Mouse (Mus musculus) midbrain, embryonic 15.5 days (tissue): Measurements from ENCODE around the gene Actn2. TPM values are rescaled to one million over a fixed set of nuclear protein-coding genes. Genes with fewer than 3 reads are reported as not detected.

ENCODE experiments used
- ATAC-seq: fragments of 200-750 bp; cut with Nextera tagmentation; replicated peaks from 2 replicates; pipeline ENCODE4 v1.8.0; 2017; ENCODE audit warnings: moderate TSS enrichment
- H3K27ac ChIP-seq: fragments of 300-500 bp; sonication (generic); 2 replicates; pipeline ENCODE4 v1.5.1; 2015; ENCODE audit warnings: mild to moderate bottlenecking, inconsistent platforms
- H3K27me3 ChIP-seq: fragments of 300-500 bp; sonication (generic); replicated peaks from 2 replicates; pipeline ENCODE4 v1.6.1; 2015; ENCODE audit warnings: inconsistent platforms
- H3K36me3 ChIP-seq: fragments of 300-500 bp; sonication (generic); replicated peaks from 2 replicates; pipeline ENCODE4 v1.6.1; 2015; ENCODE audit warnings: inconsistent platforms
- H3K4me1 ChIP-seq: fragments of 300-500 bp; sonication (generic); 2 replicates; pipeline ENCODE4 v1.6.1; 2015; ENCODE audit warnings: inconsistent platforms
- H3K4me2 ChIP-seq: fragments of 300-500 bp; sonication (generic); 2 replicates; pipeline ENCODE4 v1.6.1; 2015; ENCODE audit warnings: inconsistent platforms, mild to moderate bottlenecking, moderate library complexity
- H3K4me3 ChIP-seq: fragments of 300-500 bp; sonication (generic); 2 replicates; pipeline ENCODE4 v1.5.1; 2015; ENCODE audit warnings: mild to moderate bottlenecking, inconsistent platforms
- H3K9ac ChIP-seq: fragments of 300-500 bp; sonication (generic); 2 replicates; pipeline ENCODE4 v1.6.1; 2015; ENCODE audit warnings: mild to moderate bottlenecking, inconsistent platforms
- H3K9me3 ChIP-seq: fragments of 300-500 bp; sonication (generic); 2 replicates; pipeline ENCODE4 v1.6.1; 2016; ENCODE audit warnings: inconsistent platforms
- WGBS: fragments of 180-500 bp; shearing (Covaris S2); methylation state at CpG from one replicate; pipeline ENCODE4 v1.1.7; 2015; ENCODE audit warnings: mixed read lengths; 5-methylcytosine and 5-hydroxymethylcytosine counted together
- polyA plus RNA-seq: library from polyadenylated mRNA; unstranded; fragments of >200 nt; fragmentation: Nextera tagmentation; extraction: Ambion mirVana; gene quantifications from 2 replicates; pipeline ENCODE4 v1.2.1, GENCODE M21; 2015

The Actn2 gene
- polyA plus RNA-seq, 1 experiment from 2014 or later, result 2.8 TPM

- no peak overlapping the region for H3K4me3 ChIP-seq
- H3K36me3 ChIP-seq, result 0 out of 2 replicates have a peak, but pooled peaks cover 14% of the 10 kb centered on the region
- no peak overlapping the region for H3K27ac ChIP-seq
- H3K9me3 ChIP-seq, result no peaks in the 10 kb centered on the region
- H3K4me2 ChIP-seq, result no peak overlapping the region
- no peaks in the 10 kb centered on the region for H3K27me3 ChIP-seq
- no peaks in the 10 kb centered on the region for H3K4me1 ChIP-seq
- no peak overlapping the region for H3K9ac ChIP-seq
- WGBS, result 82% methylated on average over 4 of the region's 4 CpGs
- ATAC-seq, result no peak
These were observed 96.6 kb downstream of the Actn2 start for GRCm38 (mm10) chr13:12243991-12244390.

DNA sequence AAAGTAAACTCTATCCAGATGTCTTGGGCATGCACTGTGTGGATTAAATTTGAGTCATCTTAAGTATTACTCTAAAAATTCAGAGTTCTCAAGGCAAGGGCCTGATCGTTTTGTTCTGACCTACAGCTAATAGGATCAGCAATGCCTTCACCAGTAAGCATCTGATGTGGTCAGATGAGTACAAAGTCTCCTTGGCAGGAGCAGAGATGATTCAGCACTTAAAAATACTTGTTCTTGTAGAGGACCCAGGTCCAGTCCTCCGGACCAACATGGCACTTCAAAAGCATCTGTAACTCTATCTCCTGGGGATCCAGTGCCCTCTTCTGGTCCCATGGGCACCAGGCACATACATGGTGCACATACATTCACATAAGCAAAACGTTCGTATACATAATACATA, 108.4 kb downstream of the Actn2 start:
- ATAC-seq, result no peak
- H3K36me3 ChIP-seq, result peaks cover 16% of the 10 kb centered on the region
- H3K27ac ChIP-seq, result no peak overlapping the region

GRCm38 (mm10) chr13:12228248-12228647, 112.3 kb downstream of the Actn2 start:
- Histone ChIP-seq H3K4me1 (no peaks in the 10 kb centered on the region), H3K4me3 (no peak overlapping the region), H3K36me3 (peaks cover 22% of the 10 kb centered on the region), H3K27me3 (no peaks in the 10 kb centered on the region), H3K9ac (no peak overlapping the region), H3K9me3 (no peaks in the 10 kb centered on the region), H3K4me2 (no peak overlapping the region), H3K27ac (no peak overlapping the region)
- 84% methylated on average over 4 of the region's 4 CpGs for WGBS
- no peak for ATAC-seq

More for the DNA sequence above, 108.4 kb downstream of the Actn2 start:
- H3K4me1 ChIP-seq, result no peaks in the 10 kb centered on the region
- no peak overlapping the region for H3K4me2 ChIP-seq
- no peak overlapping the region for H3K9ac ChIP-seq
- no peaks in the 10 kb centered on the region for H3K9me3 ChIP-seq
- WGBS, result 93% methylated on average over 4 of the region's 4 CpGs
- no peak overlapping the region for H3K4me3 ChIP-seq
- no peaks in the 10 kb centered on the region for H3K27me3 ChIP-seq

GRCm38 (mm10) chr13:12227606-12228005, 113.0 kb downstream of the Actn2 start:
- 88% methylated on average over 5 of the region's 5 CpGs for WGBS
- Histone ChIP-seq H3K9ac (no peak overlapping the region), H3K27me3 (no peaks in the 10 kb centered on the region), H3K36me3 (peaks cover 21% of the 10 kb centered on the region), H3K9me3 (no peaks in the 10 kb centered on the region), H3K27ac (no peak overlapping the region), H3K4me2 (no peak overlapping the region), H3K4me1 (no peaks in the 10 kb centered on the region), H3K4me3 (no peak overlapping the region)
- no peak for ATAC-seq

Other genes with a start within 250 kb of the Actn2 start
- gene Ryr2, start 233.8 kb downstream of the Actn2 start, polyA plus RNA-seq, result 3.5 and 4.4 TPM in 2 replicates
- gene Mtr, start 82.6 kb downstream of the Actn2 start, polyA plus RNA-seq, result 2.9 and 3.8 TPM in 2 replicates
- gene Heatr1, start 54.3 kb upstream of the Actn2 start, polyA plus RNA-seq, result 14.0 and 14.2 TPM in 2 replicates
- gene Lgals8, start 124.2 kb upstream of the Actn2 start, polyA plus RNA-seq, result 20.3 and 25.6 TPM in 2 replicates
- 1.4 and 1.5 TPM in 2 replicates for gene Edaradd, start 179.7 kb upstream of the Actn2 start, polyA plus RNA-seq
- gene Ero1lb, start 225.1 kb upstream of the Actn2 start, polyA plus RNA-seq, result 19.0 TPM in 2 replicates